Mouse (Mus musculus) lung, adult 2 months (tissue): Measurements from ENCODE around the gene Cpne6. TPM values are rescaled to one million over a fixed set of nuclear protein-coding genes. Genes with fewer than 3 reads are reported as not detected.

Experiments used
- DNase-seq: peaks from one replicate; pipeline ENCODE4 v3.0.0; 2022
- H3K4me1 ChIP-seq: fragments of 200-500 bp; 2 replicates; pipeline ENCODE4 v1.6.1; 2011; ENCODE audit warnings: low read length; ENCODE audit not compliant: control insufficient read depth, insufficient read depth
- H3K4me3 ChIP-seq: fragments of 200-500 bp; replicated peaks from 2 replicates; pipeline ENCODE3; 2011; ENCODE audit warnings: low read depth, mild to moderate bottlenecking, control low read depth, low read length; ENCODE audit errors: extremely low read depth
- CTCF ChIP-seq: fragments of 200-500 bp; IDR thresholded peaks from 2 replicates; pipeline ENCODE4 v1.5.1; 2011; ENCODE audit warnings: mild to moderate bottlenecking, low read length, control low read depth; ENCODE audit not compliant: insufficient read depth
- POLR2A ChIP-seq: fragments of 200-500 bp; IDR thresholded peaks from 2 replicates; pipeline ENCODE4 v1.6.1; 2011; ENCODE audit warnings: low read depth, mild to moderate bottlenecking, control low read depth, low read length, borderline replicate concordance; ENCODE audit errors: extremely low read depth
- WGBS: fragments of 180-500 bp; shearing (Covaris S2); methylation state at CpG from one replicate; pipeline ENCODE4 v1.1.7; 2018; 5-methylcytosine and 5-hydroxymethylcytosine counted together
- polyA plus RNA-seq: library from polyadenylated mRNA; depleted of rRNA; stranded (reverse); fragments of >200 nt; gene quantifications from 2 replicates; pipeline ENCODE4 v1.2.3, GENCODE M21; 2012; rRNA removed

Gene Cpne6
- polyA plus RNA-seq, 1 experiment: 0.07 TPM

DNA sequence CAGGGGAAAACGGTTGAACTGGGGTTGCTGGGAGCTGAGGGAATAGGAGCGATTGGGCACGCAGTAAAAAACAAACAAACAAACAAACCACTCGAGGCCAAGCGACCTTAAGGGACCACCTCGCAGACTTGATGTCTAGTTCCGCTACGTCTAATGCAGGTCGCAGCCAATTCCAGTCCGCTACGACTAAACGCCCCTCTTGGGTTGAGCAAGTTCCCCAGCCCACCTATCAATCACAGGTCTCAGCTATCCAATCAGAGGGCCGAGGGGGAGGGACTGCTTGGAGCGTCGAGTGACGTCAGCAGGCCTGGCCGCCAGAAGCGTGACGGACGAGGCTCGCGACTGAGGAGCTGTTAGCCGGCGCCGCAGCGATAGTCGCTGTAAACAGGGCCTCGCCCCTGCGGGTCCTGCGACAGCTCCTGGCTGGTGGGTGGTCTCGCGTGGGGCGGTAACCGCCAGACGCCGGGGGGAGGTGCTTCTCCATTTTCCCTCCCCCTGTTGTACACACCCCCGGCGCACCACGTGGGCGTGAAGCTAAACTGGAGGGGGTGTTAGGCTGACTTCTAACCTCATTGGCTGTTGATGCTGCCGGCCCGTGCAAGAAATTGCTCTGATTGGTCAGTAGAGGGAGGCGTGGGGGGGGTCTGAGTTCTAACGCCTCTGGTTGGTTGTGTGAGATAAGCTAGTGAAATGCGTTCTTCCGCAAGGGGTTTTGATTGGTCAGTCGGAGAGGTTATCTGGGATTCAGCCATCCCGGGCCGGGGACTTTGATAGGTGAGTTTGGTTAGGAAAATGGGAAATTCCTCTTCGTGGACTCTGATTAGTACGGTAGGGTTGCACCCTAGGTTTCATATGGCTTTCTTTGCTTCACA lies 50.2 kb downstream of the Cpne6 start, which contains the start of gene A730061H03Rik:
Gene A730061H03Rik (minus strand): TSS at position 205 of the 872 bp plus-strand sequence.
- Histone ChIP-seq H3K4me3 (peak within 1 kb of the TSS; percentile 99), H3K4me1 (peaks cover 10% of the 10 kb centered on the region)
- peak; percentile 96 for DNase-seq
- WGBS: under 1% methylated on average over 51 of the region's 51 CpGs
- TF ChIP-seq POLR2A (peak; percentile 92), CTCF (no peak)

- no peak for DNase-seq
- Histone ChIP-seq H3K4me3 (peak overlapping the region; percentile 31), H3K4me1 (peaks cover 7% of the 10 kb centered on the region)
- 71% methylated on average over 10 of the region's 10 CpGs for WGBS
- no peak for TF ChIP-seq POLR2A
- no peak for TF ChIP-seq CTCF
These were observed 51.6 kb downstream of the Cpne6 start for GRCm38 (mm10) chr14:55561860-55562259.

- no peak overlapping the region for H3K4me3 ChIP-seq
- peaks cover 3% of the 10 kb centered on the region; the same call in 1 of the 2 replicates for H3K4me1 ChIP-seq
- no peak for DNase-seq
- 85% methylated on average over 11 of the region's 11 CpGs for WGBS
- no peak for TF ChIP-seq POLR2A
These were observed 53.0 kb downstream of the Cpne6 start for GRCm38 (mm10) chr14:55563249-55563648.

- TF ChIP-seq POLR2A (no peak), CTCF (no peak)
- 70% methylated on average over 3 of the region's 3 CpGs for WGBS
- H3K4me3 ChIP-seq: no peak overlapping the region
- H3K4me1 ChIP-seq: peaks cover 3% of the 10 kb centered on the region; the same call in 1 of the 2 replicates
- no peak for DNase-seq
These were observed 55.5 kb downstream of the Cpne6 start for GRCm38 (mm10) chr14:55565748-55566147.

Other genes with a start within 250 kb of the Cpne6 start
- 25.0 and 28.1 TPM in 2 replicates for gene Dhrs4, start 31.7 kb upstream of the Cpne6 start, polyA plus RNA-seq
- gene Carmil3, start 19.8 kb upstream of the Cpne6 start, polyA plus RNA-seq: 1.8 and 3.0 TPM in 2 replicates
- gene Nrl, start 14.5 kb downstream of the Cpne6 start, polyA plus RNA-seq: not detected in 2 replicates
- gene Pck2, start 29.8 kb downstream of the Cpne6 start, polyA plus RNA-seq: 31.6 and 34.1 TPM in 2 replicates
- gene Dcaf11, start 49.6 kb downstream of the Cpne6 start, polyA plus RNA-seq: 96.0 and 124 TPM in 2 replicates
- gene A730061H03Rik, start 50.0 kb downstream of the Cpne6 start, polyA plus RNA-seq: 0.60 and 1.8 TPM in 2 replicates
- 5.1 and 17.5 TPM in 2 replicates for gene Fitm1, start 65.2 kb downstream of the Cpne6 start, polyA plus RNA-seq
- gene Psme1, start 67.7 kb downstream of the Cpne6 start, polyA plus RNA-seq: 82.8 and 98.6 TPM in 2 replicates
- gene Emc9, start 74.9 kb downstream of the Cpne6 start, polyA plus RNA-seq: 20.7 and 20.8 TPM in 2 replicates
- gene Psme2, start 80.7 kb downstream of the Cpne6 start, polyA plus RNA-seq: 45.0 and 60.5 TPM in 2 replicates
- gene Rnf31, start 81.3 kb downstream of the Cpne6 start, polyA plus RNA-seq: 37.7 and 42.8 TPM in 2 replicates
- 77.3 and 82.6 TPM in 2 replicates for gene Irf9, start 93.1 kb downstream of the Cpne6 start, polyA plus RNA-seq
- 6.0 and 9.7 TPM in 2 replicates for gene Rec8, start 107.6 kb downstream of the Cpne6 start, polyA plus RNA-seq
- gene Ipo4, start 125.5 kb downstream of the Cpne6 start, polyA plus RNA-seq: 52.7 and 83.9 TPM in 2 replicates
- 6.0 and 9.5 TPM in 2 replicates for gene Gm49378, start 127.5 kb downstream of the Cpne6 start, polyA plus RNA-seq
- 81.4 and 91.7 TPM in 2 replicates for gene Tm9sf1, start 133.4 kb downstream of the Cpne6 start, polyA plus RNA-seq
- gene Tssk4, start 139.7 kb downstream of the Cpne6 start, polyA plus RNA-seq: 0.70 and 1.0 TPM in 2 replicates
- 15.1 and 20.4 TPM in 2 replicates for gene Mdp1, start 150.1 kb downstream of the Cpne6 start, polyA plus RNA-seq
- gene Gmpr2, start 161.5 kb downstream of the Cpne6 start, polyA plus RNA-seq: 11.8 and 18.7 TPM in 2 replicates
- 170 and 270 TPM in 2 replicates for gene Nedd8, start 161.7 kb downstream of the Cpne6 start, polyA plus RNA-seq
- gene Tinf2, start 171.4 kb downstream of the Cpne6 start, polyA plus RNA-seq: 11.9 and 14.8 TPM in 2 replicates
- 3.4 and 30.7 TPM in 2 replicates for gene Tgm1, start 203.5 kb downstream of the Cpne6 start, polyA plus RNA-seq
- gene Rabggta, start 211.8 kb downstream of the Cpne6 start, polyA plus RNA-seq: 42.0 and 57.3 TPM in 2 replicates
- gene Dhrs1, start 235.2 kb downstream of the Cpne6 start, polyA plus RNA-seq: 69.2 and 89.0 TPM in 2 replicates
- 12.7 and 16.8 TPM in 2 replicates for gene Nop9, start 235.2 kb downstream of the Cpne6 start, polyA plus RNA-seq
- gene Cideb, start 248.0 kb downstream of the Cpne6 start, polyA plus RNA-seq: 3.8 and 4.0 TPM in 2 replicates